Mouse (Mus musculus) hindbrain, embryonic 11.5 days (tissue): ENCODE measurements at regions not wholly inside any gene's neighbourhood (a gene's known extent, or its start where the extent isn't known, plus 50 kb on each side); places are given as distances from the start of the nearest gene placed in this dataset.

Experiments
- ATAC-seq: fragments of 200-750 bp; cut with Nextera tagmentation; 2 replicates; pipeline ENCODE4 v1.8.0; 2017; ENCODE audit warnings: mild to moderate bottlenecking, moderate TSS enrichment, moderate library complexity; ENCODE audit not compliant: low FRiP score
- DNase-seq: peaks from one replicate; pipeline ENCODE4 v3.0.0-alpha.2; 2015; ENCODE audit warnings: low spot score
- H3K27ac ChIP-seq: fragments of 300-500 bp; sonication (generic); 2 replicates; pipeline ENCODE4 v1.5.1; 2014; ENCODE audit warnings: mild to moderate bottlenecking, low read depth, low read length
- H3K27me3 ChIP-seq: fragments of 300-500 bp; sonication (generic); 2 replicates; pipeline ENCODE4 v1.6.1; 2014; ENCODE audit warnings: mild to moderate bottlenecking, low read length, moderate library complexity, mixed read lengths; ENCODE audit not compliant: control insufficient read depth, insufficient read depth
- H3K36me3 ChIP-seq: fragments of 300-500 bp; sonication (generic); 2 replicates; pipeline ENCODE4 v1.6.1; 2014; ENCODE audit warnings: mild to moderate bottlenecking, low read length, moderate library complexity, mixed read lengths; ENCODE audit not compliant: control insufficient read depth, insufficient read depth
- H3K4me1 ChIP-seq: fragments of 300-500 bp; sonication (generic); replicated peaks from 2 replicates; pipeline ENCODE4 v1.6.1; 2014; ENCODE audit warnings: low read length, mixed read lengths; ENCODE audit not compliant: control insufficient read depth, insufficient read depth
- H3K4me2 ChIP-seq: fragments of 300-500 bp; sonication (generic); replicated peaks from 2 replicates; pipeline ENCODE4 v1.6.1; 2014; ENCODE audit warnings: mild to moderate bottlenecking, low read depth, low read length
- H3K4me3 ChIP-seq: fragments of 300-500 bp; sonication (generic); 2 replicates; pipeline ENCODE4 v1.5.1; 2014; ENCODE audit warnings: low read depth, low read length
- H3K9ac ChIP-seq: fragments of 300-500 bp; sonication (generic); 2 replicates; pipeline ENCODE4 v1.6.1; 2014; ENCODE audit warnings: low read depth, low read length
- H3K9me3 ChIP-seq: fragments of 300-500 bp; sonication (generic); 2 replicates; pipeline ENCODE4 v1.6.1; 2016; ENCODE audit warnings: low read length; ENCODE audit not compliant: control insufficient read depth
- WGBS: fragments of 180-500 bp; shearing (Covaris S2); extraction: QIAGEN DNeasy Blood & Tissue Kit; methylation state at CpG from one replicate; pipeline ENCODE4 v1.1.7; 2014; 5-methylcytosine and 5-hydroxymethylcytosine counted together

- H3K27ac ChIP-seq = peak overlapping the region; percentile 83
- H3K4me2 ChIP-seq = no peak overlapping the region
- DNase-seq (peak; percentile 71), ATAC-seq (peak; percentile 97)
- no peaks in the 10 kb centered on the region for H3K9me3 ChIP-seq
- H3K4me3 ChIP-seq = no peak overlapping the region
- no peaks in the 10 kb centered on the region for H3K36me3 ChIP-seq
- H3K27me3 ChIP-seq = no peaks in the 10 kb centered on the region
- H3K9ac ChIP-seq = peak overlapping the region; percentile 27; the same call in 1 of the 2 replicates
- 32% methylated on average over 12 of the region's 12 CpGs for WGBS
- peaks cover 7% of the 10 kb centered on the region for H3K4me1 ChIP-seq
These were observed 130.6 kb upstream of the 4930535I16Rik start for GRCm38 (mm10) chr4:124048348-124048831.

- Histone ChIP-seq H3K27ac (peak overlapping the region; percentile 83), H3K9me3 (no peaks in the 10 kb centered on the region), H3K4me1 (peaks cover 7% of the 10 kb centered on the region), H3K36me3 (no peaks in the 10 kb centered on the region), H3K4me3 (no peak overlapping the region), H3K9ac (no peak overlapping the region), H3K27me3 (no peaks in the 10 kb centered on the region), H3K4me2 (no peak overlapping the region)
- DNase-seq (no peak), ATAC-seq (peak; percentile 43; the same call in 1 of the 2 replicates)
- 63% methylated on average over 3 of the region's 3 CpGs for WGBS
These were observed 130.1 kb upstream of the 4930535I16Rik start for GRCm38 (mm10) chr4:124047898-124048297.

- H3K4me2 ChIP-seq = no peak overlapping the region
- WGBS = 56% methylated on average over 12 of the region's 12 CpGs
- H3K27ac ChIP-seq = no peak overlapping the region
- ATAC-seq (no peak), DNase-seq (peak; percentile 25)
- no peak overlapping the region for H3K9ac ChIP-seq
- H3K27me3 ChIP-seq = no peaks in the 10 kb centered on the region
- H3K4me3 ChIP-seq = no peak overlapping the region
- no peaks in the 10 kb centered on the region for H3K36me3 ChIP-seq
- H3K9me3 ChIP-seq = no peaks in the 10 kb centered on the region
- H3K4me1 ChIP-seq = peaks cover 2% of the 10 kb centered on the region
These were observed 118.7 kb upstream of the 4930535I16Rik start for GRCm38 (mm10) chr4:124036483-124036882.

- WGBS = 7% methylated on average over 10 of the region's 10 CpGs
- Histone ChIP-seq H3K9me3 (no peaks in the 10 kb centered on the region), H3K4me2 (peak overlapping the region; percentile 19; the same call in 1 of the 2 replicates), H3K4me3 (no peak overlapping the region), H3K9ac (no peak overlapping the region; the same call in 1 of the 2 replicates), H3K4me1 (peaks cover 2% of the 10 kb centered on the region), H3K27me3 (no peaks in the 10 kb centered on the region), H3K36me3 (no peaks in the 10 kb centered on the region), H3K27ac (peak overlapping the region; percentile 87)
- DNase-seq (peak; percentile 53), ATAC-seq (peak; percentile 70)
These were observed 117.8 kb upstream of the 4930535I16Rik start for GRCm38 (mm10) chr4:124035657-124036061.

GRCm38 (mm10) chr4:124035192-124035591 lies 117.4 kb upstream of the 4930535I16Rik start:
- Histone ChIP-seq H3K36me3 (no peaks in the 10 kb centered on the region), H3K4me2 (peak overlapping the region; percentile 19; the same call in 1 of the 2 replicates), H3K9me3 (no peaks in the 10 kb centered on the region), H3K27me3 (no peaks in the 10 kb centered on the region), H3K9ac (no peak overlapping the region; the same call in 1 of the 2 replicates), H3K4me3 (no peak overlapping the region), H3K27ac (peak overlapping the region; percentile 87), H3K4me1 (peaks cover 2% of the 10 kb centered on the region)
- DNase-seq (peak; percentile 70), ATAC-seq (peak; percentile 82)
- 12% methylated on average over 7 of the region's 7 CpGs for WGBS

- H3K4me2 ChIP-seq = no peak overlapping the region
- H3K4me1 ChIP-seq = no peaks in the 10 kb centered on the region
- DNase-seq (no peak), ATAC-seq (no peak)
- no peaks in the 10 kb centered on the region for H3K9me3 ChIP-seq
- H3K27me3 ChIP-seq = no peaks in the 10 kb centered on the region
- 82% methylated on average over 12 of the region's 12 CpGs for WGBS
- no peaks in the 10 kb centered on the region for H3K36me3 ChIP-seq
- H3K9ac ChIP-seq = no peak overlapping the region
- H3K4me3 ChIP-seq = no peak overlapping the region
- H3K27ac ChIP-seq = no peak overlapping the region
These were observed 110.2 kb upstream of the 4930535I16Rik start for GRCm38 (mm10) chr4:124028061-124028460.

- no peak overlapping the region for H3K4me3 ChIP-seq
- 80% methylated on average over 3 of the region's 3 CpGs for WGBS
- no peak for DNase-seq
- H3K27ac ChIP-seq = no peak overlapping the region
- no peak overlapping the region for H3K9ac ChIP-seq
- no peak for ATAC-seq
- no peaks in the 10 kb centered on the region for H3K36me3 ChIP-seq
- H3K27me3 ChIP-seq = no peaks in the 10 kb centered on the region
- no peak overlapping the region for H3K4me2 ChIP-seq
- H3K4me1 ChIP-seq = no peaks in the 10 kb centered on the region
- H3K9me3 ChIP-seq = no peaks in the 10 kb centered on the region
These were observed 98.6 kb upstream of the 4930535I16Rik start for GRCm38 (mm10) chr4:124016401-124016800.

- DNase-seq = no peak
- Histone ChIP-seq H3K9ac (no peak overlapping the region), H3K27me3 (no peaks in the 10 kb centered on the region), H3K27ac (no peak overlapping the region), H3K9me3 (no peaks in the 10 kb centered on the region), H3K4me2 (no peak overlapping the region), H3K4me1 (no peaks in the 10 kb centered on the region), H3K36me3 (no peaks in the 10 kb centered on the region), H3K4me3 (no peak overlapping the region)
- 58% methylated on average over 6 of the region's 6 CpGs for WGBS
- no peak for ATAC-seq
These were observed 97.5 kb upstream of the 4930535I16Rik start for GRCm38 (mm10) chr4:124015323-124015722.

GRCm38 (mm10) chr4:124012406-124012805 lies 94.6 kb upstream of the 4930535I16Rik start:
- DNase-seq = no peak
- no peaks in the 10 kb centered on the region for H3K4me1 ChIP-seq
- H3K9ac ChIP-seq = no peak overlapping the region
- 77% methylated on average over 6 of the region's 6 CpGs for WGBS
- H3K27ac ChIP-seq = no peak overlapping the region
- no peaks in the 10 kb centered on the region for H3K27me3 ChIP-seq
- no peaks in the 10 kb centered on the region for H3K36me3 ChIP-seq
- no peak overlapping the region for H3K4me3 ChIP-seq
- H3K4me2 ChIP-seq = no peak overlapping the region
- no peaks in the 10 kb centered on the region for H3K9me3 ChIP-seq
- ATAC-seq = no peak
